Mouse (Mus musculus): ENCODE measurements around the gene Nfam1.

DNA sequence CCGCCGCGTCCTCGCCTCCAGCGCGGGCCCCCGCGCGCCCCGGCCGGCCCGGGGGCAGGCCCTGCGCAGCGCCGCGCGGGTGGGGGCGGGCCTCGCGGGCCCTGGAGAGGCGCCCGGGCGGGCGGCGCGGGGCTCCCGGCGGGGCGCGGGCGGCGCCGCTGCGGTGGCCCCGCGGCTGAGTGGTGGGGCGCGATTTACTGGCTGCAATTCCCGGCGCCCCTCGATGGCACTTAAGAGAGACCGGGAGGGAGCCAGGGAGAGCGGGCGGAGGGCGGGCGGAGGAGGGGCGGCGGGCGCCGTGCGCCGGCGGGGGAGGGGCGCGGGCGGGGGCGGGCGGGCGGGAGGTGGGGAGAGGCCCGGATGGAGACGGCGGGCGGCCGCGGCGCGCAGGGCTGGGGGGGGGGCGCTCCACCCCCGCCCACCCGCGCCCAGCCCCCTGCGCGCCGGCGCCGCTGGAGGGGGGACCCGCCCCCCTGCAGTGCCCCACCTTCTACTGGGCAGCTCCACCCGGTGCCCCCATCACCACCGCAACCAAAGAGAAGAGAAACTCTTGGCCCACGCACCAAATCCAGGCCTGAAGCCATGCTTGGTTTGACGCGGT, 69.5 kb downstream of the Nfam1 start:
- no peak for TF ChIP-seq CTCF (IDR thresholded peaks at IDR 0.05; ENCODE audit: insufficient read depth, low read depth, low read length)
- no peak for TF ChIP-seq POLR2A (IDR thresholded peaks at IDR 0.05; ENCODE audit: insufficient read depth, low read depth, low read length)

Measured in olfactory bulb, adult 2 months (tissue).